Mouse (Mus musculus) liver, adult 2 months (tissue): Measurements from ENCODE around the gene Zic4.

Source experiments
- CTCF ChIP-seq: fragments of 200-500 bp; IDR thresholded peaks from 2 replicates; pipeline ENCODE4 v1.5.1; 2011; ENCODE audit warnings: low read depth, low read length, control low read depth
- POLR2A ChIP-seq: fragments of 200-500 bp; IDR thresholded peaks from 2 replicates; pipeline ENCODE4 v1.6.1; 2011; ENCODE audit warnings: low read length, control low read depth; ENCODE audit not compliant: insufficient read depth; ENCODE audit errors: extremely low read depth

DNA sequence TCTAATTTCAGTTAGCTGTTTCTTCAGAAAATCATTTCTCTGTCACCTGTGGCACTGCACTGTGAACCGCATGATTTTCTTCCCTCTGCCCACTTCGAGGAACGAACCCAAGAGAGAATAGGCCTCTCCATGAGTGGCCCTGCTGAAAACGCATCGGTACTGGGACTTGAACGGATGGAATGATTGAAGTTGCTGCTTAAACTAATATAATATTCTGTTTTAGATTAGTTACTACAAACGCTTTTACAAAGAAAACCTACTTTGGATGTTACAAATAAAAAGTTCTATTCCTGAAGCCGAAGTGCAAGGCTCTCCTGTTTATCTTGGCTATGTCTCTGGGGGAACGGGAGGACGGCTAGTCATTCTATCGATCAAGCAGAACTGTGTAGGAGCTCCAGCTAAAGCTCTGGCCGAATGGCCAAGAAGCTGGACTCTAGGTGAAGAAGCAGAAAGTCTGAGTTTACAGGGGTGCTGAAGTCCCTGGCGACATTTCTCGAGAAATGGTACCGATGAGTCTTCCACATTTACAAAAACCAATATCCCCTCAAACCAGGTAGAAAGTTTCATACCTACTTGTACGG, 11.9 kb upstream of the Zic4 start:
- TF ChIP-seq CTCF (no peak), POLR2A (no peak)
